ENCODE assay signal across 25 mouse cellular contexts in the genomic region with DNA sequence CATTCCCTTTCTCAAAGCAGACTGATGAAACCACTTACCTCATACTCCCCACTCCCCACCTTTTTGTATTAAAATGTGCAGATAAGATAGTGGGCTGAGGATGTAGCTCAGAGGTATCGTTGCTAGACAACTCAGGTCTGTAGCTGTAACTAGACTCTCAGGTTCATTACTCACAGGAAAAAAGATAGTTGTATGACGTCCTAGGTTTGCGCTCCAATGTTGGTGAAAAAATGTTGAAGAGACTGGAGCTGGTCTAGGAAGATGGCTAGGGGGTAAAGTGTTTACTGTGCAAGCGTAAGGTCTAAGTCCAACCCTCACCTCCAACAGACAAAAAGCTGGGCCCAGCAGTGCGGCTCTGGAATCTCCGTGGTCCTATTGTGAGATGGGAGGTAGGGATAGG. TPM values are rescaled to one million over a fixed set of nuclear protein-coding genes. Genes with fewer than 3 reads are reported as not detected.
DNase-seq lines count a peak whose midpoint lies in the region; ATAC-seq and TF ChIP-seq lines count a peak whose summit lies in the region.
"Had no signal": no experiment of that assay in that cellular context is flagged by ENCODE, and none has a peak within 500 bp of the region (broad histone marks: within the 10 kb centered on the region; RNA-seq: fewer than 3 reads in every experiment).

No protein-coding gene starts in this region.

- H3K4me3 ChIP-seq in heart, embryonic 10.5 days, result no peak overlapping the region
- H3K4me3 ChIP-seq in liver, embryonic 13.5 days (replicated peaks), result no peak overlapping the region
- H3K4me3 ChIP-seq in liver, postnatal 0 days (ENCODE audit: low read depth, low read length), result no peak overlapping the region
- no peak overlapping the region for H3K4me3 ChIP-seq in macrophage (ENCODE audit: inconsistent target)
- H3K4me3 ChIP-seq in hindbrain, embryonic 13.5 days, result no peak overlapping the region
- no peak overlapping the region for H3K4me3 ChIP-seq in heart, adult 2 months
- H3K4me3 ChIP-seq: embryonic facial prominence, embryonic 12.5 days; embryonic facial prominence, embryonic 15.5 days; heart, embryonic 12.5 days; heart, embryonic 15.5 days; hindbrain, embryonic 10.5 days had no signal

- no peak for TF ChIP-seq CTCF in liver, postnatal 0 days (IDR thresholded peaks at IDR 0.05; ENCODE audit: low read depth)
- TF ChIP-seq CTCF in heart, adult 2 months (IDR thresholded peaks at IDR 0.05), result no peak

- intact Hi-C loops in heart, adult 2 months (cut with DNase I), result loop anchor here (2.0 kb wide), 1 partner anchor 15 kb away; no protein-coding TSS in a partner anchor

- H3K4me2 ChIP-seq in liver, embryonic 13.5 days, result 0 out of 2 replicates have a peak overlapping the region, but pooled peaks have one; percentile 10
- H3K4me2 ChIP-seq in liver, postnatal 0 days (ENCODE audit: low read depth, low read length), result no peak overlapping the region
- H3K4me2 ChIP-seq in hindbrain, embryonic 13.5 days, result no peak overlapping the region
- H3K4me2 ChIP-seq: embryonic facial prominence, embryonic 12.5 days; embryonic facial prominence, embryonic 15.5 days; heart, embryonic 12.5 days; heart, embryonic 15.5 days; hindbrain, embryonic 14.5 days had no signal

- no peaks in the 10 kb centered on the region for H3K36me3 ChIP-seq in heart, embryonic 10.5 days
- no peaks in the 10 kb centered on the region for H3K36me3 ChIP-seq in liver, embryonic 13.5 days
- no peaks in the 10 kb centered on the region for H3K36me3 ChIP-seq in liver, postnatal 0 days (replicated peaks; ENCODE audit: insufficient read depth, low read length)
- no peaks in the 10 kb centered on the region for H3K36me3 ChIP-seq in macrophage (ENCODE audit: inconsistent target)
- no peaks in the 10 kb centered on the region for H3K36me3 ChIP-seq in hindbrain, embryonic 13.5 days
- H3K36me3 ChIP-seq in heart, adult 2 months (ENCODE audit: control insufficient read depth, insufficient read depth, low read length), result no peaks in the 10 kb centered on the region
- H3K36me3 ChIP-seq: embryonic facial prominence, embryonic 12.5 days; embryonic facial prominence, embryonic 15.5 days; heart, embryonic 12.5 days; heart, embryonic 15.5 days; hindbrain, embryonic 10.5 days had no signal

- H3K27ac ChIP-seq in heart, embryonic 10.5 days, result no peak overlapping the region
- H3K27ac ChIP-seq in liver, embryonic 13.5 days, result no peak overlapping the region
- no peak overlapping the region for H3K27ac ChIP-seq in liver, postnatal 0 days (ENCODE audit: low read depth)
- peak overlapping the region; percentile 86 for H3K27ac ChIP-seq in macrophage
- no peak overlapping the region for H3K27ac ChIP-seq in hindbrain, embryonic 13.5 days
- H3K27ac ChIP-seq in heart, adult 2 months, result no peak overlapping the region
- H3K27ac ChIP-seq: embryonic facial prominence, embryonic 12.5 days; embryonic facial prominence, embryonic 15.5 days; heart, embryonic 15.5 days; hindbrain, embryonic 10.5 days; hindbrain, embryonic 14.5 days; hindbrain, postnatal 0 days had no signal

- WGBS in heart, embryonic 10.5 days, result 73% methylated on average over 6 of the region's 6 CpGs
- 60% methylated on average over 6 of the region's 6 CpGs for WGBS in liver, embryonic 13.5 days (ENCODE audit: insufficient replicate concordance)
- WGBS in liver, postnatal 0 days (ENCODE audit: insufficient replicate concordance), result 66% methylated on average over 6 of the region's 6 CpGs
- 99% methylated on average over 6 of the region's 6 CpGs for WGBS in macrophage (ENCODE audit: missing documents)
- WGBS in hindbrain, embryonic 13.5 days, result 85% methylated on average over 6 of the region's 6 CpGs
- 87% methylated on average over 6 of the region's 6 CpGs for WGBS in heart, adult 2 months

- no peak for TF ChIP-seq POLR2A in heart, adult 2 months (IDR thresholded peaks at IDR 0.05; ENCODE audit: insufficient read depth, low read depth, low read length)

- peak; percentile 72 for DNase-seq in heart, adult 11 months
- DNase-seq in heart, embryonic 10.5 days (ENCODE audit: low spot score), result no peak
- DNase-seq in liver, embryonic 13.5 days, result no peak
- no peak for DNase-seq in liver, postnatal 0 days
- no peak for DNase-seq in heart, adult 2 months
- DNase-seq: adrenal gland, adult 8-10 months; adrenal gland, postnatal 25 days; cerebellum, adult 11 months; cerebellum, adult 2 months; cerebellum, adult 9-11 months; cerebellum, postnatal 25 days; gastrocnemius, postnatal 25 days; heart, postnatal 10 days; heart, postnatal 36 days had no signal

- no peaks in the 10 kb centered on the region for H3K9me3 ChIP-seq in heart, embryonic 10.5 days
- no peaks in the 10 kb centered on the region for H3K9me3 ChIP-seq in liver, embryonic 13.5 days (replicated peaks)
- no peaks in the 10 kb centered on the region for H3K9me3 ChIP-seq in liver, postnatal 0 days (ENCODE audit: low read length)
- H3K9me3 ChIP-seq in hindbrain, embryonic 13.5 days, result no peaks in the 10 kb centered on the region
- H3K9me3 ChIP-seq: embryonic facial prominence, embryonic 12.5 days; embryonic facial prominence, embryonic 15.5 days; heart, embryonic 15.5 days; hindbrain, embryonic 10.5 days had no signal

- peaks cover 11% of the 10 kb centered on the region; the same call in 1 of the 2 replicates for H3K27me3 ChIP-seq in heart, embryonic 10.5 days (ENCODE audit: insufficient read depth, poor library complexity, severe bottlenecking)
- H3K27me3 ChIP-seq in liver, embryonic 13.5 days, result no peaks in the 10 kb centered on the region
- no peaks in the 10 kb centered on the region for H3K27me3 ChIP-seq in liver, postnatal 0 days (ENCODE audit: insufficient read depth, low read length)
- peaks cover 54% of the 10 kb centered on the region for H3K27me3 ChIP-seq in hindbrain, embryonic 13.5 days
- no peaks in the 10 kb centered on the region for H3K27me3 ChIP-seq in heart, adult 2 months (ENCODE audit: control insufficient read depth, insufficient read depth, low read length)

- no peak for TF ChIP-seq EP300 in liver, postnatal 0 days (IDR thresholded peaks at IDR 0.05; ENCODE audit: low read depth)
- TF ChIP-seq EP300 in heart, adult 2 months (IDR thresholded peaks at IDR 0.05; ENCODE audit: insufficient read depth, low read depth, low read length), result no peak

- H3K9ac ChIP-seq in liver, embryonic 13.5 days, result no peak overlapping the region
- no peak overlapping the region for H3K9ac ChIP-seq in liver, postnatal 0 days (replicated peaks)
- H3K9ac ChIP-seq in hindbrain, embryonic 13.5 days, result no peak overlapping the region
- no peak overlapping the region for H3K9ac ChIP-seq in heart, adult 2 months (ENCODE audit: low read depth, low read length)
- H3K9ac ChIP-seq: embryonic facial prominence, embryonic 12.5 days; embryonic facial prominence, embryonic 15.5 days; heart, embryonic 12.5 days; heart, embryonic 15.5 days; hindbrain, embryonic 14.5 days had no signal

- peaks cover 1% of the 10 kb centered on the region; the same call in 1 of the 2 replicates for H3K79me2 ChIP-seq in macrophage (ENCODE audit: inconsistent target)
- no peaks in the 10 kb centered on the region for H3K79me2 ChIP-seq in heart, adult 2 months (replicated peaks; ENCODE audit: control insufficient read depth, insufficient read depth, low read length)

- ATAC-seq in liver, embryonic 13.5 days (ENCODE audit: low read depth), result no peak
- ATAC-seq in liver, postnatal 0 days, result no peak
- ATAC-seq in hindbrain, embryonic 13.5 days (ENCODE audit: low FRiP score), result no peak
- ATAC-seq: activated CD4-positive, CD25-positive, alpha-beta regulatory T cell, adult 4 months; forebrain, embryonic 14.5 days; hindbrain, postnatal 0 days had no signal

- peaks cover 9% of the 10 kb centered on the region; the same call in 1 of the 2 replicates for H3K4me1 ChIP-seq in heart, embryonic 10.5 days
- peaks cover 37% of the 10 kb centered on the region for H3K4me1 ChIP-seq in liver, embryonic 13.5 days (replicated peaks)
- peaks cover 21% of the 10 kb centered on the region for H3K4me1 ChIP-seq in liver, postnatal 0 days (ENCODE audit: insufficient read depth)
- 0 out of 2 replicates have a peak, but pooled peaks cover 3% of the 10 kb centered on the region for H3K4me1 ChIP-seq in hindbrain, embryonic 13.5 days (replicated peaks)
- H3K4me1 ChIP-seq in heart, adult 2 months (ENCODE audit: control insufficient read depth, insufficient read depth, low read length), result peaks cover 1% of the 10 kb centered on the region; the same call in 1 of the 2 replicates
- H3K4me1 ChIP-seq: embryonic facial prominence, embryonic 12.5 days had no signal

RNA-seq across cellular contexts. Expression of a gene that starts 4.5 kb away (rescaled TPM):
- polyA plus RNA-seq in heart, embryonic 10.5 days (2016; fragmentation: Nextera tagmentation; extraction: Ambion mirVana), result 18.0 and 25.3 TPM in 2 replicates
- 34.3 and 41.6 TPM in 2 replicates for polyA plus RNA-seq in liver, embryonic 13.5 days (2015; fragmentation: Nextera tagmentation; extraction: Ambion mirVana)
- 15.2 and 18.9 TPM in 2 replicates for polyA plus RNA-seq in liver, postnatal 0 days (2015; fragmentation: Nextera tagmentation; extraction: Ambion mirVana)
- 10 to 100 TPM in 21 of 26 experiments, 1 to 10 TPM in 5; 4.4 to 54.4 (median 39.2) TPM for total RNA-seq in macrophage (2018; cell fraction: chromatin; rRNA removed)
- 10 to 100 TPM; 11.9 to 25.9 (median 22.5) TPM for total RNA-seq in macrophage (2018; cell fraction: cytosol; rRNA removed)
- total RNA-seq in macrophage (2018; cell fraction: nucleus; rRNA removed), result 10 to 100 TPM in 23 of 26 experiments, 1 to 10 TPM in 3; 7.6 to 46.1 (median 27.1) TPM
- polyA plus RNA-seq in macrophage (2018), result 15.2 to 19.8 TPM (median 17.5 TPM) in 3 replicates
- 15.1 and 15.2 TPM in 2 replicates for polyA plus RNA-seq in hindbrain, embryonic 13.5 days (2015; fragmentation: Nextera tagmentation; extraction: Ambion mirVana)
- total RNA-seq in heart, adult 2 months (2021), result 10 to 100 TPM; 29.8 to 34.2 TPM
- polyA plus RNA-seq in heart, adult 2 months (2012; rRNA removed), result 13.8 and 19.8 TPM in 2 replicates
